Comparison of ENCODE assay signal across 8 mouse cellular contexts in the genomic region with DNA sequence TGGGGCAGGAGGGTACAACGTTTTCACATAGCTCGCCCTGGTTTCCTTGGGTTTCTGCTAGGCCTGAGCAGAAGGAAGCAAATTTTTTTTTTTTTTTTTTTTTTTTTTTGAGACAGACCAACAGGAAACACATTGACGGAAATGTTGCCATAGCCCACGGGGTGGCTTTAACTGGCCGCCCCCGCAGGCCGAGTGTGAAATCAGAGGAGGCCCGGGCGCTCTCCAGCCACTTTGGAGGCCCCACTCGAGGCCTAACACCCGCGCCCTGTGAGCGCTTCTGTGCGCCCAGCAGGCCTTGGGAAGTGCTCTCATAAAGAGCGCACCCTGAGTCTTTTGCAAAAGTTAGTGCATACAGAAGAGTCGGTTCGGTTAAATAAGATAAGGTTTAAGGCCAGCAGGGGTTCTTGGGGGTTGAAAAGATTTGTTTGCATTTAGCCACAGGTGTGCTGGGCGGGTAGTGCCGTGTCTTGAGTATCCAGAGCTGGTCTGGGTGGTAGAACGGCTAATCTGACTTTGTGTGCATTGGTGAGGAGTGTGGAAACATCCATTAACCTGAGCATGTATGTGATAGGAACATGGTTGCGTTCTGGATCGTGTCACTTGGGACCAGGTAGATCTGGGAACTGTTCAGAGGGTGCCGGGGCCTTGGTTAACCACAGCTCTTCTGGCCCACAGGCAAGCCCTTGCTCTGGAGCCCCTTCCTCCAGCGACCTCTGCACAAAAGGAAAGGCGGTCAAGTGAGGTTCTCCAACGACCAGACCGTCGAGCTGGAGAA. TPM values are rescaled to one million over a fixed set of nuclear protein-coding genes. Genes with fewer than 3 reads are reported as not detected.
DNase-seq lines count a peak whose midpoint lies in the region; ATAC-seq and TF ChIP-seq lines count a peak whose summit lies in the region.

No protein-coding gene starts in this region.

- peak; percentile 13 to 24 for DNase-seq in left cerebral cortex, postnatal 25 days (ENCODE audit: low spot score in 2 of 2)
- DNase-seq in left cerebral cortex, postnatal 4 days: no peak
- peak; percentile 5 for DNase-seq in brain, embryonic 14.5 days (ENCODE audit: low read depth)
- peak; percentile 46 for DNase-seq in heart, postnatal 4 days
- peak; percentile 38 to 65 for DNase-seq in spleen, adult 2 months (ENCODE audit: low read depth in 1 of 2, low spot score in 2 of 2)
- DNase-seq in yolk sac, embryonic 10.5 days (ENCODE audit: low spot score): no peak
- DNase-seq in layer of hippocampus, adult 9-10 months (ENCODE audit: low spot score): no peak

- WGBS in liver, embryonic 15.5 days (ENCODE audit: insufficient replicate concordance): 8% methylated on average over 28 of the region's 28 CpGs
- WGBS in spleen, adult 2 months: 11% methylated on average over 28 of the region's 28 CpGs

- H3K4me3 ChIP-seq in liver, embryonic 15.5 days (replicated peaks): peak overlapping the region; percentile 66
- peak overlapping the region; percentile 96; the same call in 1 of the 2 replicates for H3K4me3 ChIP-seq in spleen, adult 2 months (ENCODE audit: extremely low read depth, insufficient read depth, insufficient read length)

- peak overlapping the region; percentile 84; the same call in 1 of the 2 replicates for H3K27ac ChIP-seq in liver, embryonic 15.5 days (replicated peaks)
- H3K27ac ChIP-seq in spleen, adult 2 months (ENCODE audit: insufficient read depth, low read length): peak overlapping the region; percentile 97

- no peak for ATAC-seq in liver, embryonic 15.5 days (ENCODE audit: insufficient read depth)

- H3K27me3 ChIP-seq in liver, embryonic 15.5 days: peaks cover 65% of the 10 kb centered on the region
- H3K27me3 ChIP-seq in spleen, adult 2 months (ENCODE audit: control insufficient read depth, insufficient read depth, low read length): peaks cover 7% of the 10 kb centered on the region

- H3K36me3 ChIP-seq in liver, embryonic 15.5 days (replicated peaks): no peaks in the 10 kb centered on the region
- peaks cover 21% of the 10 kb centered on the region for H3K36me3 ChIP-seq in spleen, adult 2 months (ENCODE audit: control insufficient read depth, insufficient read depth, low read length)

- H3K9ac ChIP-seq in liver, embryonic 15.5 days: peak overlapping the region; percentile 39; the same call in 1 of the 2 replicates

- TF ChIP-seq CTCF in brain, embryonic 14.5 days (IDR thresholded peaks at IDR 0.05; ENCODE audit: borderline replicate concordance, extremely low read depth, insufficient read depth, insufficient read length): no peak
- no peak for TF ChIP-seq CTCF in spleen, adult 2 months (IDR thresholded peaks at IDR 0.05; ENCODE audit: extremely low read depth, insufficient read depth, insufficient read length, insufficient replicate concordance)

- H3K9me3 ChIP-seq in liver, embryonic 15.5 days (replicated peaks): no peaks in the 10 kb centered on the region

- TF ChIP-seq POLR2A in brain, embryonic 14.5 days (IDR thresholded peaks at IDR 0.05; ENCODE audit: borderline replicate concordance, extremely low read depth, insufficient read depth, insufficient read length, poor library complexity, severe bottlenecking): no peak
- TF ChIP-seq POLR2A in spleen, adult 2 months (IDR thresholded peaks at IDR 0.05; ENCODE audit: low read depth, low read length): no peak

- peaks cover 46% of the 10 kb centered on the region for H3K4me1 ChIP-seq in liver, embryonic 15.5 days (replicated peaks)
- H3K4me1 ChIP-seq in spleen, adult 2 months (ENCODE audit: control insufficient read depth, insufficient read depth, insufficient read length): peaks cover 6% of the 10 kb centered on the region

- peak overlapping the region; percentile 79 for H3K4me2 ChIP-seq in liver, embryonic 15.5 days

- intact Hi-C loops in left cerebral cortex, postnatal 25 days (cut with DNase I): loop anchor here (5.0 kb wide), 1 partner anchor 71 kb away; no protein-coding TSS in a partner anchor
- intact Hi-C loops in left cerebral cortex, postnatal 4 days (cut with DNase I): no loop called here

RNA-seq across cellular contexts. Expression of gene Hhex, which starts 2.1 kb away (rescaled TPM):
- total RNA-seq in left cerebral cortex, postnatal 25 days (2021): 1 to 10 TPM; 1.9 to 3.4 TPM
- total RNA-seq in left cerebral cortex, postnatal 4 days (2021): 1 to 10 TPM; 1.8 to 2.8 TPM
- 1.8 and 2.7 TPM in 2 replicates for polyA plus RNA-seq in brain, embryonic 14.5 days (2012; rRNA removed)
- 1 to 10 TPM; 7.3 to 9.1 TPM for total RNA-seq in heart, postnatal 4 days (2021)
- 28.5 and 30.3 TPM in 2 replicates for polyA plus RNA-seq in liver, embryonic 15.5 days (2015; fragmentation: Nextera tagmentation; extraction: Ambion mirVana)
- polyA plus RNA-seq in spleen, adult 2 months (2012; rRNA removed): 52.9 and 105 TPM in 2 replicates

Comparison
In these comparisons a context has a peak if more than half of its experiments do, and no peak if none do; other contexts are left out.
1. DNase-seq: peak in left cerebral cortex, postnatal 25 days (2 of 2), brain, embryonic 14.5 days (single experiment), heart, postnatal 4 days (single experiment) and spleen, adult 2 months (2 of 2); none in left cerebral cortex, postnatal 4 days (single experiment), yolk sac, embryonic 10.5 days (single experiment) and layer of hippocampus, adult 9-10 months (single experiment).